Mouse (Mus musculus) thymus, adult 2 months (tissue): ENCODE data around the gene Fads1.

Source experiments
- CTCF ChIP-seq: fragments of 200-500 bp; IDR thresholded peaks from 2 replicates; pipeline ENCODE4 v1.5.1; 2012; ENCODE audit warnings: mild to moderate bottlenecking, control low read depth, low read length, moderate library complexity, borderline replicate concordance; ENCODE audit not compliant: control insufficient read depth, poor library complexity, insufficient read depth; ENCODE audit errors: extremely low read depth
- POLR2A ChIP-seq: fragments of 200-500 bp; IDR thresholded peaks from 2 replicates; pipeline ENCODE4 v1.6.1; 2012; ENCODE audit warnings: mild to moderate bottlenecking, low read length, control low read depth, moderate library complexity; ENCODE audit not compliant: control insufficient read depth, poor library complexity, insufficient read depth; ENCODE audit errors: extremely low read depth

GRCm38 (mm10) chr19:10182670-10183298 lies at the start of gene Fads1:
- 0 out of 2 replicates have a peak, but pooled peaks have one; percentile 51 for TF ChIP-seq CTCF
- no peak for TF ChIP-seq POLR2A
